Mouse (Mus musculus) frontal cortex, adult (tissue): Measurements from ENCODE around the gene Gpatch4.

Experiments
- ATAC-seq: cut with Nextera tagmentation; 2 replicates; pipeline ENCODE4 v1.9.2; 2017; ENCODE audit warnings: mild to moderate bottlenecking, moderate library complexity, mixed read lengths; ENCODE audit not compliant: low TSS enrichment

Gpatch4 gene

DNA sequence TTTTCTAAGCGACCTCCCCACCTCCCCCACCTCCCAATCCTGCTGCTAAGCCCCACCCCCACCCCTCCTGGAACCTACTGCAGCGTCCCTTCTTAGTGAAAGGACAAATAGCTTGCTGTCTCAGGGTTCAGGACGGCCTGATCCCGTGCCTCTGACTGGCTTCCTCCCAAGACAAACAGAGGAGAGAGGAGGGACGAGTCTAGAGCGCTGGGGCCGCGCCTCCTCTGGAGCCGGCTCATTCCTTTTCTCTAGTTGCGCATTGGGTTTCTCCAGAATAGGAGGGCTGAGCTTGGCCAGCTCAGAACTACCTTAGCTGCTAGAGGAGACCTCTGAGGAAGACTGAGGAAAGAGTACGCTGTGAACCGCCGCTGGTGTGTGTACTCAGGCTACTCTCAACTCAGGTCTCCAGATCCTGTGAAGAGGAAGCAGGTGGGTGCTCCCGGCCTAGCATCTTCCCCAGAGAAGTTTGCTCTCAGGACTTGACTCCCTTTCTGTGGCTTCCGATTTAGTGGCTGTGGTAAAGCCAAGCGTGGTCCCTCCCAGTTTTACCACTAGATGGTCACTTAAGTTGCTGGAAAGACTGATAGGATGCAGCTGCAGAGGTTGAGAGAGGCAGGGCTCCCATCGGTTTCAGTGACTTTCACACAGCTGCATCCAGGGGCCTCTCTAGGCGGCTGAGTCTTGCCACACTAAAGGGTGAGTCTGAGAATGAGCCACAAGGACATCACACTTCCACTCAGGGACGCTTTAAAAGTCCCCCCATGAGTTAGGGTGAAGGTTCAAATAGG is 12.1 kb upstream of the Gpatch4 start:
- ATAC-seq, result peak; percentile 50; the same call in 1 of the 2 replicates

DNA sequence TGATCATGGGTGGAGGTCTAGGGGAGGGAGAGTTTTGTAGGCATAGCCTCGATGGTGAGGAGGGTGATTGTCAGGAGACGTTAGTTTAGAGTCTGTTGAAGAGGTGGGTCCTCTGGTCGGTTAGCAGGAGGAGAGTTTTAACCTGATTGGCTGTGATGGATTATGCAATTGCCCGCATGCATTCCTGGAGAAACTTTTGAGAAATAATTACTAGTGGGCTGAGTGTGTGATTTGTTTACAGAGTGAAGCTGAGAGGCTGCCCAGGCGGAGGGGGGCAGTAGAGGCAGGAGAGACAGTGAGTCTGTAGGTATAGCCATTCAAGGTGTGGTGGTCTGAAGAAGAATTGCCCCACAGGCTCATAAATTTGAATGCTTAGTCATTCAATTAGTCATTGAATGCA is 9.4 kb upstream of the Gpatch4 start:
- no peak for ATAC-seq

GRCm38 (mm10) chr3:88035561-88036293 is 7.2 kb upstream of the Gpatch4 start:
- ATAC-seq, result no peak

- ATAC-seq, result no peak
Observed at GRCm38 (mm10) chr3:88049532-88049931, 6.6 kb downstream of the Gpatch4 start.

DNA sequence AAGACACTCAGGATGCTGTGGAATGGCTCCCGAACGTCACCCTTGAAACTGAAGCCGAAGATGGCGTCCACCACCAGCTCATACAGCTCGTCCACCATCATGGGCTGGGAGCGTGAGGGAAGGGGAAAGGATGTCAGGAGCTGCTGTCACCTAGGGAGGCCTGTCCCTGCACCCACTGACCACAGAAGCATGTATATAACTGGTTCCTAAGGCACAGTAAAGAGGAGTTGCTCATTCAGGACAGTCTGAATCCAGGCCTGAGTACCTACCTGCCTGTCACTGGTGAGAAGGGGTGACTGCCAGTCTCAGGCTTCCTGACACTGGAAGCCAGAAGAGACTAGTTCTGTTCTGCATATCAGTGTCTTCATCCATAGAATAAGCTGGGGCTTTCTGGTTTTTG is 14.1 kb downstream of the Gpatch4 start:
- no peak for ATAC-seq

- peak; percentile 95 for ATAC-seq
Observed at GRCm38 (mm10) chr3:88057902-88058696, 15.2 kb downstream of the Gpatch4 start, which contains the start of gene Naxe. Gene Naxe, minus strand, starts transcription at chr3:88058495.

DNA sequence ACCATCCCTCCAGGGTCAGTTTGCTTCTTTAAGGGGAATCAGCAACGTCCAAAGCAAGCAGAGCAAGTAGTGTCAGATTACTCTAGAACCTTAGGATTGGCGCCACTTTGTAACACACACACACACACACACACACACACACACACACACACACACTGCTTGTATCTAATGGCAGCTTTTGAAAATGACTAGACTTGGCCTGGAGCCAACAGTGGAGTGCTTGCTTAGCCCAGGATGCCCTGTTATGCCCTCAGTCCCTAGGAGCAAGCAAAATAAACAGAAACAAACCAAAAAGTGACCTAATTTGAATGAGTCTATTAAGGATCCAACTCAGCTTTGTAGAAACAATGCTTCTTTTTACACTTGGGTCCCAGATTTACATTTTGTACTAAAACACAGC is 25.5 kb downstream of the Gpatch4 start:
- no peak for ATAC-seq

GRCm38 (mm10) chr3:88071783-88072182 is 28.9 kb downstream of the Gpatch4 start:
- peak; percentile 88 for ATAC-seq

- no peak for ATAC-seq
Observed at GRCm38 (mm10) chr3:88073631-88074030, 30.7 kb downstream of the Gpatch4 start.

GRCm38 (mm10) chr3:88074351-88074750 is 31.4 kb downstream of the Gpatch4 start:
- no peak for ATAC-seq

- no peak for ATAC-seq
Observed at GRCm38 (mm10) chr3:88074766-88075165, 31.9 kb downstream of the Gpatch4 start.

DNA sequence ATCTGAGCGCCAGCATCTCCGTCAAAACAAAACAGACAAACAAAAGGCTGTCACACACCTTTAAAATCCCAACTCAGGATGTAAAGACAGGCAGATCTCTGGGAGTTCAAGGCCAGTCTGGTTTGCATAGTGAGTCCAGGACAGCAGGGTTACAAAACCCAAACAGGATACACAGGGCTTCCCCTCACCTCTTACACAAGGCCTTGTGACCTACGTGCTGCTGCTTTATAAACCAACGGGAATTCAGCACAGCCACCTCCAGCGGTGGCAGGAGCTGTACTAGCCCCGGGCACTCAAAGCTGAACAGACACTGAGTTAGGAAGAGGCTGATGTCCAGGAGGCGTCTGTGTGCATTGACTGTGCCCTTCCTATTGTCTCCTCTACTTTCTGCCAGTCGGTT is 34.5 kb downstream of the Gpatch4 start:
- ATAC-seq, result no peak

- no peak for ATAC-seq
Observed at GRCm38 (mm10) chr3:88078204-88078603, 35.3 kb downstream of the Gpatch4 start, which contains the start of gene Ttc24. Gene Ttc24, minus strand, starts transcription at chr3:88078304.

DNA sequence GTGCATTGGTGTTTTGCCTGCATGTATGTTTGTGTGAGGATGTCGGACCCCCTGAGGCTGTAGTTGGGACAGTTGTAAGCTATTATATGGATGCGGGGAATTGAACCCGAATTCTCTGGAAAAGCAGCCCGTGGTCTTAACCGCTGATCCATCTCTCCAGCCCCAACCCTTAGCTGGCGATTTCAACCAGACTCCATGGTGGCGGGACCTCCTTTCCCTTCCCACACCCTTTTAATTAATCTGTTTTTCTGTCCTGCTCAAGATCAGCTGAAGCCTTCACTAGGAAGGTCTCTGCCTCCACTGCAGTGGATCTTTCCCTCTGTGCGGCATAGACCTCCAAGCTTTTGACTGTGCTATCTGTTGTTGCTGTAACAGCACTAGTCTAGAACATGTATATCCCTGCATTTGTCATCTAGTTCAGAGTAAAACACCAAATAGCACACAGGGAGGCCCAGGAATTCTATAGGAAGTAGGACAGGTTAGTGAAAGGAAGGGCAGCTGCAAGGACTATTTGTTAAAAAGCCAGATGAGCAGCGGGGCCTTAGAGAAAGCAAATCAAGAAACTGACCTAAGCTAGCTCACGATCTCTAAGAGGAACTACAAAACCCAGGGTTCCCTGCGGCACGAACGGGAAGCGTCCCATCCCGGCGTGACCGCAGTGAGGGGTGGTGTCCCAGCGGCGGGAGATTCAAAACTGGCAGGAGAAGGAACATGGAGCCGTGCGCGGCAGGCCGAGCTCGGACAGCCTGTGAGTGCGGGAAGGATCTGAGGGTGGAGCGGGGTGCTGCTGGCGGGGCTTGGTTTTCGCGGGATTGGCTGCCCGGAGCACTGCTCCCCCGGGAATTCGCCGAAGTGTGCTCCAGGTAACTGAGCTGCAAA is 38.7 kb downstream of the Gpatch4 start, which contains the start of gene Iqgap3:
Gene Iqgap3 (plus strand): TSS at position 627 of the 879 bp plus-strand sequence.
- peak; percentile 99 for ATAC-seq

DNA sequence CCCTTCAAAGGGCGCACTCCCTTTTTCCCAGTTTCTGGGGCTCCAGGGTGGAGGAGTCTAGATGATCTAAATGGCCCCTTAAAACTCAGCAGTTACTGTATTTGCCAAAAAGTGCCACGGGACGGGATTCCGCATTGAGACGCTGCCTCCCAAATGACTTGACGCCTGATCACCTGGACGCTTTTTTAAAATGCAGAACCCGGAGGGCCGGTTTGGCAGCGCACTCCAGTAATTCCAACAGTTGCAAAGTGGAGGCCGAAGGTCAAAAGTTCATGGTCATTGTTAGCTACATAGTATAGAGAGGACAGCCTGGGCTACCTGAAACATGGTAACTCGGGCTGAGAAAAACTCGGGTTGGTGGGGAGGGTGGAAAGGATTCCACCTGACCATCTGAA is 39.3 kb downstream of the Gpatch4 start:
- no peak for ATAC-seq

- no peak for ATAC-seq
Observed at GRCm38 (mm10) chr3:88082663-88083062, 39.8 kb downstream of the Gpatch4 start.

DNA sequence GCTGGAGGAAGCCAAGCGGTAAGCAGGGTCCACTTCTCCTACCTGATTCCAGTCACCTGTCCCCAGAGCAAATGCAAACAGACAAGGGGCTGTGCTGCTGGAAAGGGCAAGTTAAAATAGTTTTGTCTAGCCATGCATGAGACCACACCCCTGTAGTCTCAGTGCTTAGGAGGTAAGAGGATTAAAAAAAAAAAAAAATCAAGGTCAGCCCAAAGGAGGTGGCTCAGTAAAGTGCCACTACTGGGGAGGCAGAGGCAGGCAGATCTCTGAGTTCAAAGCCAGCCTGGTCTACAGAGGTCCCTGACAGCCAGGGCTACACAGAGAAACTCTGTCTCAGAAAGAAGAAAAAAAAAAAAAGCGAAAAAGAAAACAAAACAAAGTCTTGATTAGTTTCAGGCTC is 41.1 kb downstream of the Gpatch4 start:
- no peak for ATAC-seq

DNA sequence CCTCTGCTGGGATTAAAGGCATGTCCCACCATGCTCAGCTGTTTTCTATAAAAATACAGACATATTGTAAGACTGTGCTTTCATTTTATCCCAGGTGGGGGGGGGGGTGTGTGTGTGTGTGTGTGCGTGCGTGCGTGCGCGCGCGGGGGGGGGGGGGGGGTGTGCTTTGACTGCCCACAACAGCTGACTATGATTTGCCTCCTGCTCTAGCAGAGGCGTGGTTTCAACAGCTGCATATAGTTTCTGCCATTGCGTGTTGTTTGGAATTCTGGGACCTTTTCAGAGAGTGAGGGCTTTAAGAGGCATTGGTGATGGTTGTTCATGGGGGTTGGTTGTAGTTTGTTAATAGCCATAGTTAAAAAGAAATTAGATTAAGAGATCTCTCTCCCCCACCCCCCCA is 42.6 kb downstream of the Gpatch4 start:
- ATAC-seq, result no peak

DNA sequence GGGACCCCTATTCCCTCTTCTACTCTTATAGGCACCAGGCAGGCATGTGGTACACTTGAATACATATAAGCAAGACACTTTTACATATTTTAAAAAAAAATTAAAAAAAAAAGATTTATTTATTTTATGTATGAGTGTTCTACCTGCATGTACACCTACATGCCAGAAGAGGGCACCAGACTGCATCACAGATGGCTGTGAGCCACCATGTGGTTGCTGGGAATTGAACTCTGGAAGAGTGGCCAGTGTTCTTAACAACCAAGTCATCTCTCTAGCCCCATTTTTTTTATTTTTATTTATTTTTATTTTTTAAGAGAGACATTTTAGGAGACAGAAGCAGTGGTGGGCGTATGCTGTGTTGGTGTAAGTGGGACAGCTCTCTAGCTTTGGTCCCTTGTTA is 44.8 kb downstream of the Gpatch4 start:
- no peak for ATAC-seq

DNA sequence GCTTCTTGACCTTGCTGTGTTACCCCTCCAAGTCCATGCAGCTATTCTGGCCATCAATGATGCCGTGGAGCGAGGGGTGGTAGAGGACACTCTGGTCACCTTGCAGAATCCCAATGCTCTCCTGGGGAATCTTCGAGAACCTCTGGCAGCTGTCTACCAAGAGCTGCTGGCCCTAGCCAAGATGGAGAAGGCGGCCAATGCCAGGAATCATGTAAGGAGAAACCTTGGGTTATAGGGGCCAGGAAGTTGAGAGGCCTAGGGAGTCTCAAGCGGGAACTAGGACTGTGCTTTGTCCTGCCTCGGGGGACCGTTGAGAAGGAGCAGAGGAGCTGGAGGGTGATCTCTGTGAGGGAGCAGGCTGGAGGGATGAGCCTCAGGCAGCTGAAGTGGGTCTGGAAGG is 47.2 kb downstream of the Gpatch4 start:
- ATAC-seq, result no peak

DNA sequence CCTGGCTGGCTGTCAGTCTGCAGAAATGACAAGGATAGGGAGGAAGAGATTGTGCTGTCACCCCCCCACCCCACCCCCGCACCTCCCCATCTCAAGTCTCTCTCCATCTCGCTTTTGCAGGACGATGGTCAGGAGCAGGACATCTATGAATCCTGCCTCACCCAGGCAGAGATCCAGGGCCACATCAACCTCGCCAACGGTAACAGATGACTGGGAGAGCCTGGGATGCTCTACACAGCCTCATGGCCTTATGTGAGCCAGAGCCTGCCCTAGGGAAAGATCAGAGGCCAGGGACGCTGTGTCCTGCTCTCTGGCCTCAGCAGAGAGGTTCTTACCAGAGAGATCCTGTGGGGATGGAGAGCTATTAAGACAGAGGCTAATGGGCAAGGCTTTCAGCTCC is 47.7 kb downstream of the Gpatch4 start:
- ATAC-seq, result no peak
